Mouse (Mus musculus): ENCODE data around the gene Pim2.

Gene Pim2

DNA sequence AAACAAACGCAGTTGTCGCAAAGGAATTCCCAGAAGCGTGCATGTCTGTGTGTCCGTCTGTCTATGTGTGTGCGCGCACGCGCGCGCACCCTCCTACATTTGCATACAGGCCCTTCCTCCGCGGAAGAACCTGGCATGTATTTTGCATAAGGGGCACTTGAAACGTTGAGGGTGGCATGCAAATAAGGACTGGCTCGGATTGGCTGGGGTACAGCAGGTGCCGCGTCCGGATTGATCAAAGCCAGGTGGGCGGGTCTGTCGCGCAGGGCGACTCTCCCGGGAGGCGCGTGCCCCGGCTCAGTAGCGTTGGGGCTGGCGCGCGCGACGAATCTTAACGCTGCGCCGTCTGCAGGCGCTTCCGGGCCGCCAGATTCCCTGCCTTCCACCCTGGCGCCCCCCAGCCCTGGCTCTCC, at the start of gene Pim2:
TSS of gene Pim2 (plus strand) at position 256 of the 413 bp plus-strand sequence.
- peak; percentile 41 to 70 for DNase-seq (ENCODE audit: low spot score in 2 of 2)

DNA sequence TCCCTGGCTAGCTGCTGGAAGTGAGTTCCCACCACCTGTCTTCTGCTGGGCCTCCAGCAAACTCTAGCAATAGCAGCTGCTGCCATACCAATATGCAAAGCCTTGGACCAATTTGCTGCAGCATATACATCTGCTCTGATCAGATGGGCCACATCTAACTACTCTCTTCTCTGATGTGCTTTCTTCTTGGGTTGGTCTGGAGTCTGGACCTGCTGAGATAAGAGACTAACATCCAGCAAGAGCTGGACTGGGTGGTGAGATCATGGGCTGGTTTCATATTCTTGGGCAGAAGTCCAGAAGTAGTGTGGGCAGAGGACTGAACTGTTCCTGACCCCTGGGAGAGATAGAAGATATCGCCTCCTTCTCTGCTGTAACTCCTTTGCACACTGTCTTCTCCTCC, 40.9 kb upstream of the Pim2 start:
- no peak for DNase-seq (ENCODE audit: low spot score in 2 of 2)

DNA sequence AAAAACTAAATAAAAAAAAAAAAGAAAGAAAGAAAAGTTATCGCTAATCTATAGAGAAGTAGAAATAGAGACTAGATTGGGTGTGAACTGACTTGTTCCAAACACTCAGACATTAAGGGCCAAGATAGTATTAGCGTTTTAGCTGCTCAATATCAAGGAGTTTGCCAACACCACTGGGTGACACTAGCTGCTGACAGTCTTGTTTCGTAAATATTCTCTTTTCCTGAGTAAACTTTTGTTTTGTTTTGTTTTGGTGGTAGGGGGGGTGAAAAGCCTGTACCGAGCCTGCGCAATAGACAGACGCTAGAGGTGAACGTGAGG, 37.3 kb upstream of the Pim2 start:
- DNase-seq (ENCODE audit: low spot score in 2 of 2): no peak

DNA sequence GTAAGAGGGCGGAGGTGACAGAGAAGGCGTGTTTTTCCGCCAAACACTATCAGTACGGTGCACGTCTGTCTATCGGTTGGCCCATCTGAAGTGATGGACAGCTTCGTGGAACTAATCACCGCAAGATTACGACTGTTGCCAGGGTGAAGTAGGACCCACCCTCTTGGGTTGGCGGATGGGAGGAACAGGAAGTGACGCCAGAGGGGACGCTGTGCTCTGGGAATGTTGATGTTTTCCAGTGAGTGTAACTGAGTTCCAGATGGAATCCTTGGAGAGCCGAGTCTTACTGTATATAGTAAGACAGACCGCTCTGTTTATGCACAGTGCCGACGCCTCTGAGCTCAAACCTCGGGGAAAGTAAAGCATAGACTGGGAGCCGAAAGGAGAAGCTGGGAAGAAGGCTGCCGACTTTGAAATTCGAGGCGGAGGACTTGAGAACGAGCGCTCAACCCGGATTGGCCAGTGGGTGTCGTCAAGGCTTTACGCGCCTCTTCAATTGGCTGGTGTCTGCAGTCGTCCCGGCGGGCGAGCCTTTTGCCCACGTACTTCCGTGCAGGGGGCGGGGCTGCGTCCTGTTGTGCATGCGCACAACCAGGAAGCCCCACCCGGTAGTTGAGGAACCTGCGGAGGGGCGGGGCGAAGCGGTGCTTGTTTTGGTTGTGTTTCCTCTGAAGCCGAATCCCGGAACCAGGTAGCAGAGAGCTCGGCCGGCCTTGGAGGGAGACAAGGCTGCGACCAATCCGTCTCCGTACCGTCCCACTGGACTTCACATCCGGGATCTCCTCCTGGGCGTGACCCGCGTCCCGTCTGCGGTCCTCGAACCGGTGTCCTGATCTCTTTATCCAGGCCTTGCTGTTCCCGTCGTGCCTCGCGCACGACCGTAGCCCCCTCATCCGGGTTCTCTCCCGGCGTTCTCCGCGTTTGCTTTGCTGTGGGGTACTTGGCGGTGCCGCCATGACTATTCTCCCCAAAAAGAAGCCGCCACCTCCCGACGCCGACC, 36.6 kb upstream of the Pim2 start, which contains the start of gene Otud5:
TSS of gene Otud5 (plus strand) at position 202 of the 1,000 bp plus-strand sequence.
- peak; percentile 72 to 91 for DNase-seq (ENCODE audit: low spot score in 2 of 2)

DNA sequence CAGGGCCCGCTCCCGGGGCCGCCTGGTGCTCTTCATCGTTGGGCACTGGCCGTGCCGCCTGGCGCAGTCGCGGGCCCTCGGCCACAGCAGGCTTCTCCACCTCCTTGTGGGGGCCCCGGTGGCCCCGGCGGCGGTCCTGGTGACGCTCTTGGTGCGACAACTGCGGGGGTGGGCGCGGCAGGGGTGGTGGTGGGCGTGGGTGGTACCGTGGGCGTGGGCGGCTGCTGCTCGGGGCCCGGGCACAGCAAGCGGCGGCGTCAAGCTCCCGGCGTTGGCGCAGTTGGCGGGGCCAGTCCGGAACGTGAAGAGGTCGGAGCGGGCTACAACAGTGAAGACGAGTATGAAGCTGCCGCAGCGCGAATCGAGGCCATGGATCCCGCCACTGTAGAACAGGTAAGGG, 35.7 kb upstream of the Pim2 start:
- no peak for DNase-seq (ENCODE audit: low spot score in 2 of 2)

DNA sequence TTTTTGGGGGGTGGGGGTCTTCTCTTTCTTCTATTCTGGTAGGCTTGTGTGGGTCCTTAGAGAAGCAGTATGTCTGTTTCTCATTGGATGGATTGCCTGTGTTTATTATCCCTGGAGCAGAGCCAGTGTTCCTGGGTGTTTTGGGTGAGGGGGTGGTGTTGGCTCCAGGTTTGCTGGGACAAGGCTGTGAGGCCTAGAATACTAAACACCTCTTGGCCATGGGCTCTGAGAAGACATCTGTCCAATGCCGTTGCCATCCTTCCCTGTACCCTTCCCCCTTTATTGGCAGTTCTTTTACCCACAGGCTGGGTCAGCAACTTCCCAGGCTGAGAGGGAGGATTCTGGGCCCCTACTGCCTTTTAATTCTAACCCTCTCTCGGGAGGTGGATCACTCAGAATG, 30.2 kb upstream of the Pim2 start:
- DNase-seq (ENCODE audit: low spot score in 2 of 2): no peak

DNA sequence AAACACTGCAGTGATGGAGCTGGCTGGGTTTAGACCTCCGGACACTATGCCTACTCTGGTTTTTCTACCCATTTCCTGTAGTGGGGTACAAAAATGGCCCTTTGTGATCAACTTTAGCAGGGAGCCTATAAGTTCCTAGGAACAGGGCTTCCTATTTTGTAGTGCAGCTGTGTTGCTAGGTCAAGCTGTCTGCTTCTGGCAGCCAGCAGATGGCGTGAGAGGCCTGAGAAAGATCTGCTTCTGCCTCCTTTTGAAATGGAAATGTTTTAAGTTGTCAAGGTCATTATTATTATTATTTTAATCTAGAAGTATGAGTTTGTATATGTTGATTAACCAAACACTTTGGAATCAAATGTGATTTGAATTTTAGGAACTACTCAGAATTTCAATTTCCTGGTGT, 23.5 kb upstream of the Pim2 start:
- no peak for DNase-seq (ENCODE audit: low spot score in 2 of 2)

DNA sequence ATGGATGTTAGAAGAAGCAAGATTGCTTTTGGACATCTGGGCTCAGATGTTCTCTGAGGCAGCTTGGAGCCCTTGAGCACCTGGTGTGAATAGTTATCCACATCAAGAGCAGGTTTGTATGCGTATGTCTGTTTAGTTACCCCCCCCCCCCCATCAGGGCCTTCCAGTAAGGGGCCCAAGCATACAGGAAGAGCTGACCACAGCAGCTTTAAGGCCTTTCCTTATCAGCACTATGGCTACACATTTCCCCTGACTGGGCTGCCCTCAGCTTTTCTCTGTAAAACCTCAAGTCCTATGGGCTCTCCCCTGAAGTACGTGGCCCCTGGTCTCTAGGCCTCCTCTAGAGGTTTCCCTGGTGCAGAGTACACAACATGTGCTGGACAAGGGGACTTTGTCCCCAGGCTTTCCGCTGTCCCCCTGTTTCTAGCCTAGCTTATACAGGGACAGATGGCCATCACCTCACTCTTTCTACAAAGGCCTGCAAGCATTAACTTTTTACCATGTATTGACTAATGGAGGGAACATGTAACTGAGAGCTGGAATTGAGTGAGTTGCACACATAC, 18.8 kb upstream of the Pim2 start:
- DNase-seq (ENCODE audit: low spot score in 2 of 2): no peak

DNA sequence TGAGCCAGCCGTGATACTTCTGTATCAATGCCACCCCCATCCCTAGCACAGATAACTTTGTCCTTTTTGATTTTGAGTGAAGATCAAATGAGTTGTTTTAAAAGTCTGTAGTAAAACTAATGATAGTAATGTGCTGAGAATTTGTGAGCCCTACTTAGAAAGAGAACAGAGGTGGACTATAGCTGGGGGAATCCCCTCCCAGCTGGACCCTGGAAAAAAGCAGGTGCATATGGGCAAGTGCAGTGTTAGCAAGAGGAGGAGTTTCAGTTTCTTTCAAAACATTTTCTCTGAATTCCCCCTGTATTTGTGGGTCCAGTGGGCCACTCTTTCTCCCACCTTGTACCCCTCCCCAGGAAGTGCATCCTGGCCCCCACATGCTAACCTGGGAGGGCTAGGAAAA, 14.9 kb upstream of the Pim2 start:
- no peak for DNase-seq (ENCODE audit: low spot score in 2 of 2)

DNA sequence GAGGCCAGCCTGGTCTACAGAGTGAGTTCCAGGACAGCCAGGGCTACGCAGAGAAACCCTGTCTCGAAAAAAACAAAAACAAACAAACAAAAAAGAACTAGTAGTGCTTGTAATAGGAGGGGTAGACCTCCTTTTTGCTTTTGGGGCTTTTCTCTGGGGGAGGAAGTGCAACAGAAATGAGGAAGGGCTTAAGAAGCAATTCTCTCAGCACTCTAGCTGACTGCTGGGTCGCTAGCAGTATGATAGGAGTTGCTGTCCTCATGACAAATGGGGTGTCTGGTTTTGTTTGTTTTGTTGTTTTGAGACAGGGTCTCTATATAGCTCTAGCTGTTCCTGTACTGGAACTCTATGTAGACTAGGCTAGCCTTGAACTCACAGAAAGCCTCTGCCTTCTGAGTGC, 13.5 kb upstream of the Pim2 start:
- DNase-seq (ENCODE audit: low spot score in 2 of 2): no peak

DNA sequence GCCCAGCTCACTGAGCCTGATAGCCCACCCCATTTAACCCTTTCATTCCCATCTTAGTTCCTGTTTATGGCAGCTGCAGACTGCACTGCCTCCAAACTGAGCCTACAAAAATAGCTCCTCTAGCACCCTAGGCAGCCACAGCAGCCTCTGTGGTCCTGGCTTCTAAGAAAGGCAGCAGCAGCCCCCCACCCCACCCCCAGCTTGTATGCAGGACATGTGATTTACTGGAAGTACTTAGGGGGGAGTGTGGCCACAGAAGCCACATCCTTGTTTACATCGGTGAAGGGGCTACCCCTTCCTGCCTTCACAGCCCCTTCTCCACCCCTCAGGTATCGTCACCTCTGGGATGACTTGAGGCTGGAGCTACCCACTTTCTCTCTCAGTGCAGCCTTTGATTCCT, 12.7 kb upstream of the Pim2 start:
- DNase-seq (ENCODE audit: low spot score in 2 of 2): no peak

DNA sequence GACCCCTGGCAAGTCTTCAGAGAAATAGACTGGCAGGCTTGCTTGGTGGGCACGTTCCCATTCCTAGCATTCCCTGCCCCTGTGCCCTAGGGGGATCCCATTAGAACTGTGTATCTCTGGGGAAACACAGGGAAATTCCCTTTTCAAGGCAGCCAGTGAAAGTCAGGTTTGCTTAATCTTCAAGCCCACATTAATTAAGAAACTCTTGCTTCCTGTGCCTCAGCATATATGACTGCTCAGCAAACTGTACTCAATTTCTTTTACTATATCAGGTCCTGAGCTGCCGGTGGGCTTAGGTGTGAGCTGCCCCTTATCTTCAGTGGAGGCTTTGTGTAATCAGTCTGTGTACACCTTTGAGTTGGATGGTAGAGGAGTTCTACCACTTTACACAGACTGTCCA, 12.3 kb upstream of the Pim2 start:
- no peak for DNase-seq (ENCODE audit: low spot score in 2 of 2)

DNA sequence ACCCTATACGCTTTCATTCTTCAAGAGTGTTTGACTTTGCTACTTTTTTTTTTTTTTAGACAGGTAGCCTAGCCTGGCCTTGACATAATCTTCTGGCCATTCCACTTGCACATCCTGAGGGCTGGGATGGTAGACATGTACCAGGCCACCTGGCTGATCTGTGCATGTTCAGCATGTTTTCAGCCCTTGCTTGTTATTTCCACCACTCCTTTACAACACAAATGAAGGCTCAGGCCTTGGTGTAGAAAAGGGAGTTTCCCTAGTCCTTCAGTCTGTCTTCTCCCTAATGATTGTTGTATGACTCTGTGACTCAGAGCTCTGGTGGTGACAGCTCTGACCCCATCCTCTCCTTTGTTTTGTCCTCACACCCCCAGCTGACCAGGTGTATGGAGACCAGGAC, 10.9 kb upstream of the Pim2 start:
- no peak for DNase-seq (ENCODE audit: low spot score in 2 of 2)

DNA sequence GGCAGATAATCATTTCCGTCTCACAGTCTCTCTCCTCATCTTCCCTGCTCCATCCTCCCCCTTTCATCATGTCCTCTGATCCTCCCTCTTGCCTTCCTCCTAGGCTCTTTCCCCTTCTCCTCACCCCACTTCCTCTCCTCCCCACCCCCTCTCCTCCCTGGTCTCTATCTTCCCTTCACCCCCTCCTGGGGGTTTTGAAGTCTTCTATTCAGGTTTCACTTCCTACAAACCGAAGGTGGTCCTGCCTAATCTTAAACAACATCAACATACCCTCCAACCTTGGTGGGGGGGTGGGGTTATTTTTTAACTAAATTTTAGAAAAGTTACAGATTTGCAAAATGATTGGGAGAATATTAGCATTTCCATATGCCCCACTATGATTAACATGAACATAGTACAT, 9.6 kb upstream of the Pim2 start:
- no peak for DNase-seq (ENCODE audit: low spot score in 2 of 2)

DNA sequence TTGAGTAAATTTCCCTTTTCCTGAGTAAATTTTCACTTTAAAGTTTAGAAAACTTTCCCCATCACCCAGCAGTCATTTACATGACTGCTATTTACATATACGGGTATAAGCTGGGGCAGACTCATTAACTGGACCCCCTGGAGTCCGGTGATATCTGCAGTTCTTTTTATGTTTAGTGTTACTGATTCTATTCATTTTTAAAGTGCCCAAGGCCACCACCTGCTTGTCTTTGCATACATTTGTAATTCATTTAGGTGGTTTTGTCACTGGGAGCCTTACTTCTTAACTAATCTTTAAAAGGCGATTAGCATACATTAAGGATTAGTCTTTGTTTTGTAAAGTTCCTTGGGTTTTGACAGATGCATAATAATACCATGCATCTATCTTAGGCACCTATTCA, 8.2 kb upstream of the Pim2 start:
- DNase-seq (ENCODE audit: low spot score in 2 of 2): no peak

DNA sequence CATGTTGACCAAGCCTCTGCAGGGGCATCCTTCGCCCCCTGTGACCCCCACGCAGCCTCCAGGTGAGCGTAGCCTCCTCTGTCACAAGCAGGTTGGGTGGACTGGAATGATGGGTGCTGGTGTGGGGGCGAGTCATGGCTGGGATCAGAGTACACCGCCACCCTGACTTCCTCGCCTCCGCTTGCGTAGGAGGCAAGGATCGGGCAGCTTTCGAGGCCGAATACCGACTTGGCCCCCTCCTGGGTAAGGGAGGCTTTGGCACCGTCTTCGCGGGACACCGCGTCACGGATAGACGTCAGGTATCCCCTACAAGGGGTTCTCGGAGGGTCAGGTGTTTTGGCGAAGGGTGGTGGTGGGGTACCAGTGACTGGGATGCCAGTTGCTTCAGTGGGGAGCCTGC, 433 bp downstream of the Pim2 start:
- DNase-seq (ENCODE audit: low spot score in 2 of 2): peak in 1 of 2 experiments; percentile 9

DNA sequence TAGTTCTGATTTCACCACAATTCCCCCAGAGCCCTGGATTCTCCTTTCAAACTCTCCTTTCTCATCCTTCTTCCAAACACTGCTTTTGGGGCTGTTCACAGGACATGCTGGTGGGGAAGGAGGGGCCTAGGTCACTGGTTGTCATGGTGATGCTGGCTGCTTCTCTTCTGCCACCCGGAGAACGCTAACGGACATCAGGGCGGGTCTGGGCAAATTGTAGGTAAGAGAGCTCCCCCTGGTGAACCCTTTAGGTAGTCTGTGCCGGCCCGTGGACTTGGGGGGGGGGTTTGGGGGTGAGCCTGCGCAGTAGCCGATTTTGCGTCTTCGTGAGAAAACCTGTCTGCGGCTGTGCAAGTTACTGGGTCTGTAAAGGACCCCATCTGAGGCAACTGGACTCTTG, 1.8 kb downstream of the Pim2 start:
- DNase-seq (ENCODE audit: low spot score in 2 of 2): peak in 1 of 2 experiments; percentile 6

DNA sequence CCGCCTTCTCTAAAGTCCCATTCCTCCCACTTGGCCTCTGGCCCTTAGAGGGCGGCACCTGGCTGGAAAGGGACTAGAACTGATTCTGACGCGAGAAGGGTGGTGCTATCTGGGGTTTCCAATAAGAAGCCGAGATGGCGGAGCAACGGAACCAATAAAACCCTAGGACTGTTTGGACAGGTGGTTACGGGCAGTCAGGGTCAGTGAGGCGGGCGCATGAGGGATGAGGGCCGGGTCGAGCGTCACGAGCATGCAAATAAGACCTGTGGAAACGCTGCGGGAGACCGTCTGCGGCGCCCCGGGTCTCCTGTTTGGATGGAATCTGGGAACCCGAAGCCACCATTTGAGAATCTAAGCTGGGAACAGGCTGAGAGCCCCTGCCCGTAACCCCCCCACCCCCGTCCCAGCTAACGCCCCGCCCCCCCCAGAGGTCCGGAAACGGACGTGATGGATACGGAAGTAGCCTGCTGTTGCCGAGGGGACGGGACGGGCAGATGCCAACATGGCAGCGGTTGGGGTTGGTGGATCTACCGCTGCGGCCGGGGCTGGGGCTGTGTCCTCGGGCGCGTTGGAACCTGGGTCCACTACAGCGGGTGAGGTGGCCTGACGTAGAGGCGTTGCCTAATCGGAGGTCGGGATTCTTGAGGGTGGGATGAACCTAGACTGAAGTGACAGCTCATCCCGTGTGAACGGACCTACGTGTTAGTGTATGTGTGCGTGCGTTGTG, 5.9 kb downstream of the Pim2 start, which contains the start of gene Slc35a2:
TSS of gene Slc35a2 (plus strand) at position 188 of the 727 bp plus-strand sequence.
- DNase-seq (ENCODE audit: low spot score in 2 of 2): peak; percentile 54 to 83

DNA sequence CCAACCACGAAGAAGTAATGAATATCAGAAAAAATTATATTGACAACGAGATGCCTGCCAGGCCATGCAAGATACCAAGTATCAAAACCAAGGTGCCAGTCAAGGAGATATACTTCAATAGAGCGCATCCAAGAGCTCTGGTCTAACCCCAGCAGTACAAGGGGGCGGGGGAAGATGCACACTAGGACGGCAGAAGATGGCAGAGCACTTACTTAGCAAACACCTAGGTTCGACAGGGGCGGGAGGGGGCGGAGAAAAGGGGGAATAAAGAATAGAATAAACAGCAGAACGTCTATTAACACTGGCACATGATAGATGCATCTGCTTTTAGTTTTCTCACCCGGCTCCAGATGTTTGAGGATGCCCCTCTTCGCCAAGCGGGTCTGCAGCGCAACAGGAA, 20.1 kb downstream of the Pim2 start:
- no peak for DNase-seq (ENCODE audit: low spot score in 2 of 2)

DNA sequence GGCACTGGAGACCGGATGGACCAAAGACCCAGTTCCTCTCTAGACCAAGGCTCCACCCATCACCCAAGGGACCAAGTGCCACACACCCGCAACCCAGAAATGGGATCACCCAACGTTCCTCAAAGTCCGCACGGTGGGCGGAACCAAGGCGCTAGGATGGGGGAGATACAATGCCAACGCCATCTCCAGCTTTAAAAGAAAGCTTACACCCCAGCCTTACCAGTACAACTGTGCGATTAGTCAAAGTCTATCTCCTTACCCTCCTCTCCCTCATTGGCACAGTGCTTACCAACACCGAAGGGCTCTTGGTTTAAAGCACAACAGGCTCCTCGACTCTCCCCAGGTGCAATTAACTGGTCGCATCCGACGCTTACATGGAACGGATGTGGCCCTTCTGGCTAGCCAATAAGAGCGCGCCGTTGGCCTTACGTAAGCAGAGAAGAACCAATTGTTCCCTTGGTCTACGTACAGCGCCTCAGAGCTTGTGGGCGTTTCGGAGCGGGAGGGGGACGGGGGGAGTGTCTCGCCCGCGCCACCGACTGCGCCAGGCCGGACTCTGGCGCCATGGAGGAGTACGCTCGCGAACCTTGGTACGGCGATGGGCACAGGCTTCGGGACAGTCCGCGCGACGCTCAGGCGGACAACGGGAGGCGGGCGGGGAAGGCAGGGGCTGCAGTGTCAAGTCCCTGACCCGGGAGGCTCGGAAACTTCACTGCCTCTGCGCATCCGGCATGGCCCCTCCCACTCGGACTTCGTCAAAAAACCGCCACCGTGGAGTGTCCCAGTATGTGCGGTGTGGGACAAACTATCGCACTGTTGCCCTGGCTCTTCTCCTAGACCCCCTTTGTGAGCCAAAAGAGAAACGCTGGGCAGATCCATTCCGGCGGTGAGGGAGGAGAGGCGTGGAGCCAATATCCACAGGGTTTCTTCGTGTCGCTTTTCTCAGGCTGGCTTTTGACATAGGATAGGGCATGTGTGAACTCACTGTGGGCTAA, 21.1 kb downstream of the Pim2 start, which contains the start of the genes Pqbp1 and Timm17b:
TSS of gene Pqbp1 (minus strand) at position 390 of the 995 bp plus-strand sequence.
TSS of gene Timm17b (plus strand) at position 478 of the 995 bp plus-strand sequence.
- peak; percentile 64 to 85 for DNase-seq (ENCODE audit: low spot score in 2 of 2)

DNA sequence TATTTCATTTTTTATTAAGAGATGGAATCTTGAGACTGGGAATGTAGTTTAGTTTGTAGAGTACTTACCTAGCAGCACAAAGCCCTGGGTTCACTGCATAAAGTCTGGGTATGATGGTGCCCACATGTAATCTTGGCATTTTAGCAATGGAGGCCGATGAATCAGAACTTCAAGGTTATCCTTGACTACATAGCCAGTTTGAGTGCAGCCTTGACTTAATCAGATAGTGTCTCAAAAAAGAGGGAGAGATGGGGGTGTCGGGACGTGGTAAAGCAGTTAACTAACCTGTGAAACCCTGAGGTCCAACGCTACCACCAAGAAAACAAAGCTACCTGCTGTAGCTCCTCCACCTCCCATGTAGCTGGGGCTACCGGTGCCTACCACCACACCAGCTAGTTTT, 26.4 kb downstream of the Pim2 start:
- DNase-seq (ENCODE audit: low spot score in 2 of 2): no peak
